Mouse (Mus musculus): ENCODE data around the gene Lrrc8c.

Gene Lrrc8c

GRCm38 (mm10) chr5:105519096-105519975, at the start of gene Lrrc8c:
Gene Lrrc8c, plus strand, starts transcription at chr5:105519388.
- peak; percentile 89 to 94 for DNase-seq (ENCODE audit: low spot score in 2 of 2)

- no peak for DNase-seq (ENCODE audit: low spot score in 2 of 2)
Measured at GRCm38 (mm10) chr5:105472983-105473705, 46.0 kb upstream of the Lrrc8c start.

- no peak for DNase-seq (ENCODE audit: low spot score in 2 of 2)
Measured at GRCm38 (mm10) chr5:105477527-105477926, 41.7 kb upstream of the Lrrc8c start.

- DNase-seq (ENCODE audit: low spot score in 2 of 2) = no peak
Measured at GRCm38 (mm10) chr5:105479673-105480072, 39.5 kb upstream of the Lrrc8c start.

- no peak for DNase-seq (ENCODE audit: low spot score in 2 of 2)
Measured at GRCm38 (mm10) chr5:105480561-105480960, 38.6 kb upstream of the Lrrc8c start.

- DNase-seq (ENCODE audit: low spot score in 2 of 2) = no peak
Measured at GRCm38 (mm10) chr5:105483632-105484031, 35.6 kb upstream of the Lrrc8c start.

GRCm38 (mm10) chr5:105484247-105484646, 34.9 kb upstream of the Lrrc8c start:
- no peak for DNase-seq (ENCODE audit: low spot score in 2 of 2)

- DNase-seq (ENCODE audit: low spot score in 2 of 2) = no peak
Measured at GRCm38 (mm10) chr5:105484891-105485290, 34.3 kb upstream of the Lrrc8c start.

- DNase-seq (ENCODE audit: low spot score in 2 of 2) = no peak
Measured at GRCm38 (mm10) chr5:105490211-105490610, 29.0 kb upstream of the Lrrc8c start.

GRCm38 (mm10) chr5:105491389-105491788, 27.8 kb upstream of the Lrrc8c start:
- DNase-seq (ENCODE audit: low spot score in 2 of 2) = no peak

- peak; percentile 69 to 76 for DNase-seq (ENCODE audit: low spot score in 2 of 2)
Measured at GRCm38 (mm10) chr5:105492367-105493246, 26.6 kb upstream of the Lrrc8c start.

- no peak for DNase-seq (ENCODE audit: low spot score in 2 of 2)
Measured at GRCm38 (mm10) chr5:105493377-105493776, 25.8 kb upstream of the Lrrc8c start.

GRCm38 (mm10) chr5:105494246-105494917, 24.8 kb upstream of the Lrrc8c start:
- DNase-seq (ENCODE audit: low spot score in 2 of 2) = no peak

GRCm38 (mm10) chr5:105494918-105495901, 24.0 kb upstream of the Lrrc8c start:
- DNase-seq (ENCODE audit: low spot score in 2 of 2) = peak; percentile 88 to 89

- DNase-seq (ENCODE audit: low spot score in 2 of 2) = no peak
Measured at GRCm38 (mm10) chr5:105496133-105496532, 23.1 kb upstream of the Lrrc8c start.

- no peak for DNase-seq (ENCODE audit: low spot score in 2 of 2)
Measured at GRCm38 (mm10) chr5:105496586-105496985, 22.6 kb upstream of the Lrrc8c start.

GRCm38 (mm10) chr5:105498429-105499000, 20.7 kb upstream of the Lrrc8c start:
- DNase-seq (ENCODE audit: low spot score in 2 of 2) = no peak

GRCm38 (mm10) chr5:105499396-105499795, 19.8 kb upstream of the Lrrc8c start:
- DNase-seq (ENCODE audit: low spot score in 2 of 2) = no peak
